Mouse (Mus musculus): ENCODE results near the gene Ankrd49. TPM values are rescaled to one million over a fixed set of nuclear protein-coding genes. Genes with fewer than 3 reads are reported as not detected.

Ankrd49 gene
- 24.6 and 27.1 TPM in 2 replicates for polyA plus RNA-seq (2015; fragmentation: Nextera tagmentation; extraction: Ambion mirVana)

GRCm38 (mm10) chr9:14784039-14785002 is at the start of gene Ankrd49, which contains the start of gene Mre11a:
Gene Ankrd49 (minus strand): TSS chr9:14784856.
Gene Mre11a (plus strand): TSS chr9:14784654.
- Histone ChIP-seq H3K27me3 (replicated peaks; ENCODE audit: control insufficient read depth, insufficient read depth, low read length) (no peaks in the 10 kb centered on the region), H3K4me3 (ENCODE audit: low read depth, low read length) (peak within 1 kb of the TSS; percentile 73), H3K9me3 (ENCODE audit: control insufficient read depth) (no peaks in the 10 kb centered on the region), H3K9ac (ENCODE audit: low read depth, low read length) (peak within 1 kb of the TSS; percentile 89), H3K4me1 (replicated peaks; ENCODE audit: control insufficient read depth, insufficient read depth, low read length) (0 out of 2 replicates have a peak, but pooled peaks cover 3% of the 10 kb centered on the region), H3K36me3 (ENCODE audit: control insufficient read depth, insufficient read depth) (peaks cover 29% of the 10 kb centered on the region), H3K4me2 (replicated peaks; ENCODE audit: low read depth) (peak within 1 kb of the TSS; percentile 85), H3K27ac (ENCODE audit: low read depth, low read length) (peak within 1 kb of the TSS; percentile 83)
- peak; percentile 23 for TF ChIP-seq CTCF (IDR thresholded peaks at IDR 0.05; ENCODE audit: low read depth)
- WGBS: under 1% methylated on average over 62 of the region's 62 CpGs
- peak; percentile 100 for ATAC-seq

- Histone ChIP-seq H3K4me2 (replicated peaks; ENCODE audit: low read depth) (no peak overlapping the region), H3K27me3 (replicated peaks; ENCODE audit: control insufficient read depth, insufficient read depth, low read length) (no peaks in the 10 kb centered on the region), H3K9ac (ENCODE audit: low read depth, low read length) (no peak overlapping the region), H3K4me1 (replicated peaks; ENCODE audit: control insufficient read depth, insufficient read depth, low read length) (no peaks in the 10 kb centered on the region), H3K9me3 (ENCODE audit: control insufficient read depth) (no peaks in the 10 kb centered on the region), H3K36me3 (ENCODE audit: control insufficient read depth, insufficient read depth) (peaks cover 34% of the 10 kb centered on the region), H3K4me3 (ENCODE audit: low read depth, low read length) (no peak overlapping the region), H3K27ac (ENCODE audit: low read depth, low read length) (no peak overlapping the region)
- peak; percentile 28 for TF ChIP-seq CTCF (IDR thresholded peaks at IDR 0.05; ENCODE audit: low read depth)
- WGBS: 84% methylated on average over 5 of the region's 5 CpGs
- ATAC-seq: no peak
These were observed 47.4 kb upstream of the Ankrd49 start for GRCm38 (mm10) chr9:14832046-14832445.

- WGBS: 64% methylated on average over 2 of the region's 2 CpGs
- TF ChIP-seq CTCF (IDR thresholded peaks at IDR 0.05; ENCODE audit: low read depth): no peak
- no peak overlapping the region for H3K4me2 ChIP-seq (replicated peaks; ENCODE audit: low read depth)
- no peaks in the 10 kb centered on the region for H3K27me3 ChIP-seq (replicated peaks; ENCODE audit: control insufficient read depth, insufficient read depth, low read length)
- H3K4me1 ChIP-seq (replicated peaks; ENCODE audit: control insufficient read depth, insufficient read depth, low read length): no peaks in the 10 kb centered on the region
- H3K4me3 ChIP-seq (ENCODE audit: low read depth, low read length): no peak overlapping the region
- H3K9me3 ChIP-seq (ENCODE audit: control insufficient read depth): no peaks in the 10 kb centered on the region
- no peak overlapping the region for H3K9ac ChIP-seq (ENCODE audit: low read depth, low read length)
- H3K36me3 ChIP-seq (ENCODE audit: control insufficient read depth, insufficient read depth): peaks cover 37% of the 10 kb centered on the region
- no peak overlapping the region for H3K27ac ChIP-seq (ENCODE audit: low read depth, low read length)
- no peak for ATAC-seq
These were observed 43.2 kb upstream of the Ankrd49 start for GRCm38 (mm10) chr9:14827875-14828274.

- peak; percentile 23; the same call in 1 of the 2 replicates for TF ChIP-seq CTCF (IDR thresholded peaks at IDR 0.05; ENCODE audit: low read depth)
- Histone ChIP-seq H3K4me2 (replicated peaks; ENCODE audit: low read depth) (no peak overlapping the region), H3K9ac (ENCODE audit: low read depth, low read length) (no peak overlapping the region), H3K9me3 (ENCODE audit: control insufficient read depth) (no peaks in the 10 kb centered on the region), H3K4me3 (ENCODE audit: low read depth, low read length) (no peak overlapping the region), H3K27me3 (replicated peaks; ENCODE audit: control insufficient read depth, insufficient read depth, low read length) (no peaks in the 10 kb centered on the region), H3K36me3 (ENCODE audit: control insufficient read depth, insufficient read depth) (peaks cover 30% of the 10 kb centered on the region), H3K27ac (ENCODE audit: low read depth, low read length) (no peak overlapping the region), H3K4me1 (replicated peaks; ENCODE audit: control insufficient read depth, insufficient read depth, low read length) (no peaks in the 10 kb centered on the region)
- ATAC-seq: no peak
- WGBS: 90% methylated on average over 5 of the region's 5 CpGs
These were observed 40.2 kb upstream of the Ankrd49 start for GRCm38 (mm10) chr9:14824840-14825239.

GRCm38 (mm10) chr9:14821396-14821795 is 36.7 kb upstream of the Ankrd49 start:
- no peaks in the 10 kb centered on the region for H3K9me3 ChIP-seq (ENCODE audit: control insufficient read depth)
- H3K4me3 ChIP-seq (ENCODE audit: low read depth, low read length): no peak overlapping the region
- H3K27me3 ChIP-seq (replicated peaks; ENCODE audit: control insufficient read depth, insufficient read depth, low read length): no peaks in the 10 kb centered on the region
- H3K4me1 ChIP-seq (replicated peaks; ENCODE audit: control insufficient read depth, insufficient read depth, low read length): no peaks in the 10 kb centered on the region
- TF ChIP-seq CTCF (IDR thresholded peaks at IDR 0.05; ENCODE audit: low read depth): no peak
- ATAC-seq: no peak
- H3K36me3 ChIP-seq (ENCODE audit: control insufficient read depth, insufficient read depth): peaks cover 47% of the 10 kb centered on the region
- H3K27ac ChIP-seq (ENCODE audit: low read depth, low read length): no peak overlapping the region
- H3K4me2 ChIP-seq (replicated peaks; ENCODE audit: low read depth): no peak overlapping the region
- no peak overlapping the region for H3K9ac ChIP-seq (ENCODE audit: low read depth, low read length)

GRCm38 (mm10) chr9:14810111-14810510 is 25.5 kb upstream of the Ankrd49 start:
- no peaks in the 10 kb centered on the region for H3K4me1 ChIP-seq (replicated peaks; ENCODE audit: control insufficient read depth, insufficient read depth, low read length)
- no peak for ATAC-seq
- TF ChIP-seq CTCF (IDR thresholded peaks at IDR 0.05; ENCODE audit: low read depth): no peak

More at GRCm38 (mm10) chr9:14810111-14810510, 25.5 kb upstream of the Ankrd49 start:
- H3K36me3 ChIP-seq (ENCODE audit: control insufficient read depth, insufficient read depth): peaks cover 47% of the 10 kb centered on the region
- H3K4me3 ChIP-seq (ENCODE audit: low read depth, low read length): no peak overlapping the region
- no peak overlapping the region for H3K9ac ChIP-seq (ENCODE audit: low read depth, low read length)
- H3K27ac ChIP-seq (ENCODE audit: low read depth, low read length): no peak overlapping the region
- no peak overlapping the region for H3K4me2 ChIP-seq (replicated peaks; ENCODE audit: low read depth)
- WGBS: 95% methylated on average over 5 of the region's 5 CpGs
- H3K27me3 ChIP-seq (replicated peaks; ENCODE audit: control insufficient read depth, insufficient read depth, low read length): no peaks in the 10 kb centered on the region
- H3K9me3 ChIP-seq (ENCODE audit: control insufficient read depth): no peaks in the 10 kb centered on the region

All from intestine, postnatal 0 days (tissue).